Mouse (Mus musculus): Measurements from ENCODE around the gene Gm6096.

GRCm38 (mm10) chr7:34208027-34208745 lies 42.7 kb upstream of the Gm6096 start:
- TF ChIP-seq POLR2A (IDR thresholded peaks at IDR 0.05; ENCODE audit: insufficient read length, low read depth) (no peak), CEBPB (IDR thresholded peaks at IDR 0.05; ENCODE audit: insufficient read depth, poor library complexity, severe bottlenecking) (no peak), MAX (IDR thresholded peaks at IDR 0.05; ENCODE audit: low read depth) (no peak), MYOG (IDR thresholded peaks at IDR 0.05; ENCODE audit: control insufficient read depth in 1 of 3, insufficient read depth in 1 of 3, insufficient read length in 2 of 3, low read depth in 2 of 3) (no peak), USF1 (IDR thresholded peaks at IDR 0.05; ENCODE audit: low read depth) (no peak), E2F4 (IDR thresholded peaks at IDR 0.05; ENCODE audit: insufficient read depth) (no peak), SRF (IDR thresholded peaks at IDR 0.05; ENCODE audit: control insufficient read depth, insufficient read length, low read depth) (no peak), POLR2AphosphoS2 (IDR thresholded peaks at IDR 0.05; ENCODE audit: insufficient read length, low read depth) (no peak)
